Mouse (Mus musculus) embryonic facial prominence, embryonic 10.5 days (tissue): Measurements from ENCODE around the gene Ppfia4. TPM values are rescaled to one million over a fixed set of nuclear protein-coding genes. Genes with fewer than 3 reads are reported as not detected.

Source experiments
- DNase-seq: peaks from one replicate; pipeline ENCODE4 v3.0.0-alpha.2; 2017; ENCODE audit warnings: low spot score
- H3K27ac ChIP-seq: fragments of 300-500 bp; sonication (generic); replicated peaks from 2 replicates; pipeline ENCODE4 v1.5.1; 2016; ENCODE audit warnings: mild to moderate bottlenecking
- H3K27me3 ChIP-seq: fragments of 300-500 bp; sonication (generic); replicated peaks from 2 replicates; pipeline ENCODE4 v1.6.1; 2016; ENCODE audit warnings: low read depth, mild to moderate bottlenecking; ENCODE audit not compliant: poor library complexity, severe bottlenecking
- H3K36me3 ChIP-seq: fragments of 300-500 bp; sonication (generic); replicated peaks from 2 replicates; pipeline ENCODE4 v1.6.1; 2016; ENCODE audit warnings: mild to moderate bottlenecking, moderate library complexity
- H3K4me1 ChIP-seq: fragments of 300-500 bp; sonication (generic); 2 replicates; pipeline ENCODE4 v1.6.1; 2016
- H3K4me3 ChIP-seq: fragments of 300-500 bp; sonication (generic); 2 replicates; pipeline ENCODE4 v1.5.1; 2016; ENCODE audit warnings: mild to moderate bottlenecking, moderate library complexity
- H3K9me3 ChIP-seq: fragments of 300-500 bp; sonication (generic); 2 replicates; pipeline ENCODE4 v1.6.1; 2016; ENCODE audit warnings: mild to moderate bottlenecking
- WGBS: fragments of 180-500 bp; shearing (Covaris S2); methylation state at CpG from one replicate; pipeline ENCODE4 v1.1.7; 2016; 5-methylcytosine and 5-hydroxymethylcytosine counted together
- polyA plus RNA-seq: library from polyadenylated mRNA; unstranded; fragments of >200 nt; fragmentation: Nextera tagmentation; extraction: Ambion mirVana; gene quantifications from 2 replicates; pipeline ENCODE4 v1.2.1, GENCODE M21; 2016

Gene Ppfia4
- polyA plus RNA-seq = 2.4 and 2.5 TPM in 2 replicates

- no peak within 1 kb of the TSS for H3K27ac ChIP-seq
- no peaks in the 10 kb centered on the region for H3K9me3 ChIP-seq
- H3K27me3 ChIP-seq = peaks cover 3% of the 10 kb centered on the region; the same call in 1 of the 2 replicates
- no peaks in the 10 kb centered on the region for H3K36me3 ChIP-seq
- H3K4me3 ChIP-seq = no peak within 1 kb of the TSS
- WGBS = 66% methylated on average over 13 of the region's 13 CpGs
- DNase-seq = no peak
- peaks cover 28% of the 10 kb centered on the region for H3K4me1 ChIP-seq
Observed at GRCm38 (mm10) chr1:134332770-134333271, at the start of gene Ppfia4. Gene Ppfia4 (minus strand): TSS chr1:134332928.

- H3K4me3 ChIP-seq = peak overlapping the region; percentile 50
- 0 out of 2 replicates have a peak, but pooled peaks cover 5% of the 10 kb centered on the region for H3K9me3 ChIP-seq
- peak overlapping the region; percentile 31 for H3K27ac ChIP-seq
- H3K27me3 ChIP-seq = peaks cover 8% of the 10 kb centered on the region; the same call in 1 of the 2 replicates
- DNase-seq = peak; percentile 30
- H3K4me1 ChIP-seq = peaks cover 13% of the 10 kb centered on the region
- no peaks in the 10 kb centered on the region for H3K36me3 ChIP-seq
- WGBS = 14% methylated on average over 19 of the region's 19 CpGs
Observed at GRCm38 (mm10) chr1:134381795-134382625, 49.3 kb upstream of the Ppfia4 start.

GRCm38 (mm10) chr1:134381051-134381450 lies 48.3 kb upstream of the Ppfia4 start:
- H3K9me3 ChIP-seq = 0 out of 2 replicates have a peak, but pooled peaks cover 5% of the 10 kb centered on the region
- H3K36me3 ChIP-seq = no peaks in the 10 kb centered on the region
- no peak overlapping the region for H3K27ac ChIP-seq
- 88% methylated on average over 2 of the region's 2 CpGs for WGBS
- H3K27me3 ChIP-seq = peaks cover 8% of the 10 kb centered on the region; the same call in 1 of the 2 replicates
- DNase-seq = no peak
- no peak overlapping the region for H3K4me3 ChIP-seq
- H3K4me1 ChIP-seq = peaks cover 13% of the 10 kb centered on the region

GRCm38 (mm10) chr1:134374124-134374523 lies 41.4 kb upstream of the Ppfia4 start:
- H3K27ac ChIP-seq = no peak overlapping the region
- H3K27me3 ChIP-seq = no peaks in the 10 kb centered on the region
- DNase-seq = no peak
- H3K4me1 ChIP-seq = no peaks in the 10 kb centered on the region
- 74% methylated on average over 2 of the region's 2 CpGs for WGBS
- 0 out of 2 replicates have a peak, but pooled peaks cover 5% of the 10 kb centered on the region for H3K9me3 ChIP-seq
- H3K4me3 ChIP-seq = no peak overlapping the region
- no peaks in the 10 kb centered on the region for H3K36me3 ChIP-seq

- H3K27ac ChIP-seq = no peak overlapping the region
- H3K9me3 ChIP-seq = 0 out of 2 replicates have a peak, but pooled peaks cover 5% of the 10 kb centered on the region
- no peaks in the 10 kb centered on the region for H3K27me3 ChIP-seq
- no peaks in the 10 kb centered on the region for H3K4me1 ChIP-seq
- H3K36me3 ChIP-seq = no peaks in the 10 kb centered on the region
- H3K4me3 ChIP-seq = no peak overlapping the region
- peak; percentile 43 for DNase-seq
- WGBS = 55% methylated on average over 9 of the region's 9 CpGs
Observed at GRCm38 (mm10) chr1:134368777-134369337, 36.1 kb upstream of the Ppfia4 start.

GRCm38 (mm10) chr1:134365491-134365890 lies 32.8 kb upstream of the Ppfia4 start:
- 69% methylated on average over 5 of the region's 5 CpGs for WGBS
- Histone ChIP-seq H3K4me3 (no peak overlapping the region), H3K36me3 (peaks cover 3% of the 10 kb centered on the region; the same call in 1 of the 2 replicates), H3K9me3 (no peaks in the 10 kb centered on the region), H3K27ac (no peak overlapping the region), H3K4me1 (peaks cover 13% of the 10 kb centered on the region), H3K27me3 (no peaks in the 10 kb centered on the region)
- no peak for DNase-seq

GRCm38 (mm10) chr1:134363194-134363593 lies 30.5 kb upstream of the Ppfia4 start:
- Histone ChIP-seq H3K9me3 (no peaks in the 10 kb centered on the region), H3K4me3 (no peak overlapping the region), H3K36me3 (peaks cover 26% of the 10 kb centered on the region), H3K4me1 (peaks cover 14% of the 10 kb centered on the region), H3K27me3 (no peaks in the 10 kb centered on the region), H3K27ac (no peak overlapping the region)
- 82% methylated on average over 4 of the region's 4 CpGs for WGBS
- no peak for DNase-seq

- Histone ChIP-seq H3K4me3 (peak within 1 kb of the TSS; percentile 87), H3K36me3 (peaks cover 39% of the 10 kb centered on the region), H3K27me3 (no peaks in the 10 kb centered on the region), H3K4me1 (peaks cover 14% of the 10 kb centered on the region), H3K9me3 (no peaks in the 10 kb centered on the region), H3K27ac (peak within 1 kb of the TSS; percentile 95)
- peak; percentile 98 for DNase-seq
- under 1% methylated on average over 38 of the region's 38 CpGs for WGBS
Observed at GRCm38 (mm10) chr1:134361857-134362212, 29.1 kb upstream of the Ppfia4 start, which contains the start of gene Tmem183a. Gene Tmem183a (minus strand): TSS chr1:134361979.

- Histone ChIP-seq H3K27ac (peak overlapping the region; percentile 95), H3K27me3 (no peaks in the 10 kb centered on the region), H3K9me3 (no peaks in the 10 kb centered on the region), H3K4me1 (peaks cover 14% of the 10 kb centered on the region), H3K4me3 (peak overlapping the region; percentile 87), H3K36me3 (peaks cover 43% of the 10 kb centered on the region)
- DNase-seq = no peak
- WGBS = 2% methylated on average over 44 of the region's 44 CpGs
Observed at GRCm38 (mm10) chr1:134361195-134361856, 28.6 kb upstream of the Ppfia4 start.

- peaks cover 50% of the 10 kb centered on the region for H3K36me3 ChIP-seq
- 79% methylated on average over 7 of the region's 7 CpGs for WGBS
- no peak overlapping the region; the same call in 1 of the 2 replicates for H3K27ac ChIP-seq
- peaks cover 14% of the 10 kb centered on the region for H3K4me1 ChIP-seq
- H3K9me3 ChIP-seq = no peaks in the 10 kb centered on the region
- DNase-seq = no peak
- H3K27me3 ChIP-seq = no peaks in the 10 kb centered on the region
- H3K4me3 ChIP-seq = peak overlapping the region; percentile 87
Observed at GRCm38 (mm10) chr1:134360656-134361055, 27.9 kb upstream of the Ppfia4 start.

GRCm38 (mm10) chr1:134357461-134357860 lies 24.7 kb upstream of the Ppfia4 start:
- H3K27ac ChIP-seq = no peak overlapping the region
- peaks cover 82% of the 10 kb centered on the region for H3K36me3 ChIP-seq
- H3K4me1 ChIP-seq = peaks cover 11% of the 10 kb centered on the region
- no peak overlapping the region for H3K4me3 ChIP-seq
- no peak for DNase-seq
- WGBS = 87% methylated on average over 4 of the region's 4 CpGs
- no peaks in the 10 kb centered on the region for H3K27me3 ChIP-seq
- no peaks in the 10 kb centered on the region for H3K9me3 ChIP-seq

- no peak for DNase-seq
- WGBS = 97% methylated on average over 2 of the region's 2 CpGs
- Histone ChIP-seq H3K27ac (no peak overlapping the region), H3K36me3 (peaks cover 95% of the 10 kb centered on the region), H3K27me3 (no peaks in the 10 kb centered on the region), H3K4me3 (no peak overlapping the region), H3K9me3 (no peaks in the 10 kb centered on the region), H3K4me1 (no peaks in the 10 kb centered on the region)
Observed at GRCm38 (mm10) chr1:134353326-134353725, 20.6 kb upstream of the Ppfia4 start.
